Mouse (Mus musculus) embryonic fibroblast, embryonic 13.5 days (primary cell): ENCODE results near the gene Rmnd1. TPM values are rescaled to one million over a fixed set of nuclear protein-coding genes. Genes with fewer than 3 reads are reported as not detected.

Experiments used
- H3K27ac ChIP-seq: 2 replicates; pipeline ENCODE4 v1.5.1; 2012; ENCODE audit warnings: low read length, control low read depth, inconsistent platforms; ENCODE audit not compliant: insufficient read depth
- H3K4me1 ChIP-seq: 2 replicates; pipeline ENCODE4 v1.6.1; 2011; ENCODE audit warnings: low read length; ENCODE audit not compliant: control insufficient read depth, insufficient read depth
- H3K4me3 ChIP-seq: 2 replicates; pipeline ENCODE4 v1.5.1; 2011; ENCODE audit warnings: mild to moderate bottlenecking, control low read depth, low read length; ENCODE audit not compliant: insufficient read depth
- CTCF ChIP-seq: IDR thresholded peaks from 2 replicates; pipeline ENCODE4 v1.5.1; 2011; ENCODE audit warnings: mild to moderate bottlenecking, control low read depth, low read length, moderate library complexity, borderline replicate concordance; ENCODE audit not compliant: insufficient read depth
- POLR2A ChIP-seq: IDR thresholded peaks from 2 replicates; pipeline ENCODE4 v1.6.1; 2011; ENCODE audit warnings: low read depth, mild to moderate bottlenecking, control low read depth, low read length, moderate library complexity
- polyA plus RNA-seq: library from polyadenylated mRNA; stranded (reverse); fragments of >200 nt; gene quantifications from 2 replicates; pipeline ENCODE4 v1.2.4, GENCODE M21; 2011; ENCODE audit warnings: low read depth; ENCODE audit not compliant: missing spikeins, insufficient read length

Rmnd1 gene
- polyA plus RNA-seq, 1 experiment, result 47.1 TPM

- H3K27ac ChIP-seq, result no peak overlapping the region
Observed at GRCm38 (mm10) chr10:4364618-4365017, 67.6 kb downstream of the Rmnd1 start.

GRCm38 (mm10) chr10:4357435-4357834 is 74.8 kb downstream of the Rmnd1 start:
- TF ChIP-seq POLR2A, result no peak
- no peak for TF ChIP-seq CTCF
- Histone ChIP-seq H3K27ac (no peak overlapping the region), H3K4me3 (no peak overlapping the region), H3K4me1 (no peaks in the 10 kb centered on the region; the same call in 1 of the 2 replicates)

More at GRCm38 (mm10) chr10:4364618-4365017, 67.6 kb downstream of the Rmnd1 start:
- no peak for TF ChIP-seq POLR2A
- no peak for TF ChIP-seq CTCF
- no peaks in the 10 kb centered on the region for H3K4me1 ChIP-seq
- H3K4me3 ChIP-seq, result no peak overlapping the region

GRCm38 (mm10) chr10:4356640-4357039 is 75.5 kb downstream of the Rmnd1 start:
- Histone ChIP-seq H3K4me1 (no peaks in the 10 kb centered on the region; the same call in 1 of the 2 replicates), H3K27ac (no peak overlapping the region), H3K4me3 (no peak overlapping the region)
- TF ChIP-seq POLR2A, result no peak
- no peak for TF ChIP-seq CTCF

- no peaks in the 10 kb centered on the region; the same call in 1 of the 2 replicates for H3K4me1 ChIP-seq
- no peak overlapping the region for H3K27ac ChIP-seq
- H3K4me3 ChIP-seq, result no peak overlapping the region
- TF ChIP-seq CTCF (no peak), POLR2A (no peak)
Observed at GRCm38 (mm10) chr10:4355882-4356451, 76.2 kb downstream of the Rmnd1 start.

GRCm38 (mm10) chr10:4354371-4355260 is 77.6 kb downstream of the Rmnd1 start:
- Histone ChIP-seq H3K4me3 (no peak overlapping the region), H3K27ac (no peak overlapping the region), H3K4me1 (no peaks in the 10 kb centered on the region; the same call in 1 of the 2 replicates)
- no peak for TF ChIP-seq CTCF
- TF ChIP-seq POLR2A, result no peak

Other genes with a start within 250 kb of the Rmnd1 start
- gene Akap12, start 166.0 kb downstream of the Rmnd1 start, polyA plus RNA-seq, result 149 and 184 TPM in 2 replicates
- 7.1 and 10.6 TPM in 2 replicates for gene Zbtb2, start 44.3 kb downstream of the Rmnd1 start, polyA plus RNA-seq
- gene Armt1, start 79 bp upstream of the Rmnd1 start, polyA plus RNA-seq, result 18.9 and 21.1 TPM in 2 replicates
- gene Ccdc170, start 50.1 kb upstream of the Rmnd1 start, polyA plus RNA-seq, result not detected in 2 replicates
- 0.70 and 1.6 TPM in 2 replicates for gene Esr1, start 179.2 kb upstream of the Rmnd1 start, polyA plus RNA-seq